Mouse (Mus musculus): ENCODE results near the gene Gm4491. TPM values are rescaled to one million over a fixed set of nuclear protein-coding genes. Genes with fewer than 3 reads are reported as not detected.
"Not testable (repeated sequence)": the region's sequence is repeated elsewhere in the genome, so short reads cannot be mapped to it uniquely, and the experiment has no call there.

Gm4491 gene
- total RNA-seq, 2 experiments from 2014 or later: not detected

- ATAC-seq (replicated peaks; ENCODE audit: low FRiP score, poor library complexity, severe bottlenecking): no peak
These were observed 26.6 kb downstream of the Gm4491 start for GRCm38 (mm10) chr14:57089107-57089506.

- no peak for ATAC-seq (replicated peaks; ENCODE audit: low FRiP score, poor library complexity, severe bottlenecking)
These were observed 31.5 kb downstream of the Gm4491 start for GRCm38 (mm10) chr14:57084180-57084668.

GRCm38 (mm10) chr14:57082863-57083262 is 32.8 kb downstream of the Gm4491 start:
- ATAC-seq (replicated peaks; ENCODE audit: low FRiP score, poor library complexity, severe bottlenecking): no peak

GRCm38 (mm10) chr14:57075537-57075936 is 40.1 kb downstream of the Gm4491 start:
- no peak for ATAC-seq (replicated peaks; ENCODE audit: low FRiP score, poor library complexity, severe bottlenecking)

GRCm38 (mm10) chr14:57069906-57070305 is 45.8 kb downstream of the Gm4491 start:
- not testable (repeated sequence) for ATAC-seq (replicated peaks; ENCODE audit: low FRiP score, poor library complexity, severe bottlenecking)

- ATAC-seq (replicated peaks; ENCODE audit: low FRiP score, poor library complexity, severe bottlenecking): no peak
These were observed 49.6 kb downstream of the Gm4491 start for GRCm38 (mm10) chr14:57066053-57066452.

Other genes with a start within 250 kb of the Gm4491 start
- gene Zmym2, start 229.2 kb downstream of the Gm4491 start, total RNA-seq (2015; ENCODE audit: low replicate concordance): 20.5 and 32.4 TPM in 2 replicates
- gene Zmym2, start 229.2 kb downstream of the Gm4491 start, total RNA-seq (2017; ENCODE audit: low replicate concordance): 18.9 and 37.8 TPM in 2 replicates
- gene Gja3, start 57.8 kb downstream of the Gm4491 start, total RNA-seq (2015; ENCODE audit: low replicate concordance): not detected in 2 replicates
- not detected in 2 replicates for gene Gja3, start 57.8 kb downstream of the Gm4491 start, total RNA-seq (2017; ENCODE audit: low replicate concordance)
- gene Gjb2, start 11.2 kb downstream of the Gm4491 start, total RNA-seq (2015; ENCODE audit: low replicate concordance): not detected in 2 replicates
- gene Gjb2, start 11.2 kb downstream of the Gm4491 start, total RNA-seq (2017; ENCODE audit: low replicate concordance): not detected in 2 replicates
- gene Gjb6, start 17.7 kb upstream of the Gm4491 start, total RNA-seq (2015; ENCODE audit: low replicate concordance): not detected in 2 replicates
- not detected in 2 replicates for gene Gjb6, start 17.7 kb upstream of the Gm4491 start, total RNA-seq (2017; ENCODE audit: low replicate concordance)

Data from erythroid progenitor cell, adult 5-6 weeks (primary cell).